Mouse (Mus musculus) liver (tissue): ENCODE results near the gene Cyp4f13.

ENCODE experiments used
- DNase-seq: peaks from one replicate; pipeline ENCODE4 v3.0.0-alpha.2; 2020; ENCODE audit warnings: mixed read lengths

Cyp4f13 gene

DNA sequence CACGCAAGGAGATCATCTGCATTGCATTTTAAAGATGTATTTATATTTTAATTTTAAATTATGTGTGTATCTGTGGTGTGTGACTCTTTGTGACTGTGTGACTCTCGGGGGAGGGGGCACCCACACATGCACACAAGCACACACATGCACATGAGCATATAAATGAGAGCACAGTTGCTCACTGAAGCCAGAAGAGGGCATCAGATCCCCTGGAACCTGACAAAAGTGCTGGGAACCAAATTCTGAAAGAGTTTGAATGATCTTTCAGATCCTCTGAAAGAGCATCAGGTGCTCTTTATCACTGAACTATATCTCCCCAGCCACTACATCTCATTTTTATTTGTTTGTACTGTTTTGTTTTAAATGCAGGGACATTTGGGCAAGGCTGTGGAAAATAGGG is 42.8 kb downstream of the Cyp4f13 start:
- DNase-seq = no peak

DNA sequence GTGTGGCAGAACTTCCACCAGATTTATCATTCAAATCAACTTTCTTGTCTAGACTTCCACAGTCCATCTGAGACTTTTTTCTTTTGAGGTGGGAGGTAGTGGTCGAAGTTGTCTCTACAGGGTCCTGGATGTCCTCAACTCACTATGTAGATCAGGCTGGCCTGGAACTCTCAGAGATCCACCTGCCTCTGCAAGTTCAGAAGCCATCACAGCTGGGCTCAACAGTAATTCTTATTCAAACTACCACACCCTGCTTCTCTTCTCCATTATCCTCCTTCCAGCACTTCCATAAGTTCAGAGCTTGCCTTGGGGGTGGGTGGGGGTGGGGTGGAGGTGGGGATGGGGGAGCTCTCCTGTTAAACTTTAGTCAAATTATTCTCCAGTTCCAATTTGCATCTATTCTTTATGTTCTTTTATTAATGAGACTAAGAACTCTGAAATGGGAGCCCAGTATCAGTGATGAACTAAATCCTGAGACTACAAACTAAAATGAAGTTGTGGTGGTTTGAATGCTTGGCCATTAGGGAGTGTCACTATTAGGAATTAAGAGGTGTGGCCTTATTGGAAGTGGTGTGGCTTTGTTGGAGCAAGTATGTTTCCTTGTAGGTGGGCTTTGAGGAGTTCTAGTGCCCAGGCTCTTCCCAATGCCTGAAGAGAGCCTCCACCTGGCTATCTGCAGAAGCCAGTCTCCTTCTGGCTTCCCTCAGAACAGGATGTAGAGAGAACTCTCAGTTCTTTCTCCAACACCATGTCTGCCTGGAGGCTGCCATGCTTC is 45.3 kb downstream of the Cyp4f13 start:
- no peak for DNase-seq

DNA sequence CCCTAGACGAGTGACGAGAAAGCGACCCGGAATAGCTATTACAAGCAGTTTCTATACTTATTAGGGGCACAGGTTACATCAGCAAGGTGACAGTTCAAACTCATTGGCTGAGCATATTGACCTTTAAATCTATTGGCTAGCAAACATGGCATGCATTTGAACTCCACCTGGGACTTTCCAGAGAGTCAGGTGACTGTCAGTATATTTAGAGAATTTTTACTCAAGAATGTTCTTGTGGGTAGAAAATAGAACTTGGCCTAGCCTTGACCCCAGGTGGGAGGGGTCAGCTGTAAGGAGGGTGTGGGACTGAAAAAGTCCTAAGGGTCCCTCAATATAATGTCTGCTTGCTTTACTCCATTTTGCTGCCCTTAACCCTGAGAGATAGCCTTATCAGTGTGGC is 51.8 kb downstream of the Cyp4f13 start:
- no peak for DNase-seq

DNA sequence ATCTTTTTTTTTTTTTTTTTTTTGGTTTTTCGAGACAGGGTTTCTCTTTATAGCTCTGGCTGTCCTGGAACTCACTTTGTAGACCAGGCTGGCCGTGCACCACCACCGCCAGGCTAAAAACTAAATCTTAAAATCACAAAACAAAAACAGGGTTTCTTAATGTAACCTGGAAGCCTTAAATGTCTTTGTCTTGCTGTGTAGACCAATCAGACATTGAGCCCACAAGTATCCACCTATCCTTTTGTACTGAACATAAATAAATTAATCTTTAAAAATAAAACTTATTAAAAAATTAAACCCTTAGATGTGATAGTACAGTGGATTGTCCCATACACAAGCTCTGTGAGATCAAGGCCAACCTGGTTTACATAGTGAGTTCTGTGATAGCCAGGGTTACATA is 53.3 kb downstream of the Cyp4f13 start:
- DNase-seq = no peak

DNA sequence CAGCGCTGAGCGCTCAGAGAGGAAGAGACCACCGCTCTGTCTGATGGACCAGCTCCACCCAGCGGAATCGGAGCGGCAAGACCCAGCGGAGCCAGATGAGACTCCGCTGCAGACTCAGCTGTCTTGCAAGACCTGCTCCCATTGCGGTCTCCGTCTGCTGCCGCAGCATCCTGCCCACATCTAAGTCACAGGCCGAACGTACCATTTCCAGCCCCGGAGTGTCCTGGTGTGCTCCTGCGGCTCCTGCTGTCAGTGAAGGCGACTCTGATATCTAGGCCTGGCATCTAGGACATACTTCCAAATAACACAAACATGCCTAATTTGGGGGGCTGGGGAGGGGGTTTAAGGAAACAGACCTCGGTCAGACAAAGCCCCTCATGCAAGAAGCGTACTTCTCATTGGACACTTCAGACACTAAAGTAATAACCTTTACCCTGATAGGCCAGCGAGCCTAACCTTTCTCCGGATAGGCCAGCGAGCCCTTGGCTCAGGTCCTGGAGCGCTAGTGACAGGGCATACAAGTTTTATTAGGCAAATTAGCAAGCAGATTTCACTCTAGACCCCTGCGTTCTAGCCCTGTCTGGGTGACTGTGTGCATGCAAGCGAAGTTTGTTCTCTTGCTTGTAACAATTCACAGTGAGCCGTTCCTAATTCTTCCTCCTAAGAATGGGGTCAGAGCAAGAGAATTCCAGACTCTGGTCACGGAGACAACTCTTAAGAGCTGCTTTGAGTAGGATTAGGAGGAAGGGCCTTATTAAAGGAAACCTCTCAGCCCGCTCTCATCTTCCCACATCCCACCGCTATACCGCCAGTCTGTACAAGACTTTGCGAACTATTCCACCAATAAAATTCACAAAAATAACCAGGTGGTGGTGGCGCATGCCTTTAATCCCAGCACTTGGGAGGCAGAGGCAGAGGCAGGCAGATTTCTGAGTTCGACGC is 55.7 kb downstream of the Cyp4f13 start, which contains the start of gene Zfp870:
Zfp870 (minus strand) TSS at position 404 of the 942 bp plus-strand sequence.
- peak; percentile 79 for DNase-seq

DNA sequence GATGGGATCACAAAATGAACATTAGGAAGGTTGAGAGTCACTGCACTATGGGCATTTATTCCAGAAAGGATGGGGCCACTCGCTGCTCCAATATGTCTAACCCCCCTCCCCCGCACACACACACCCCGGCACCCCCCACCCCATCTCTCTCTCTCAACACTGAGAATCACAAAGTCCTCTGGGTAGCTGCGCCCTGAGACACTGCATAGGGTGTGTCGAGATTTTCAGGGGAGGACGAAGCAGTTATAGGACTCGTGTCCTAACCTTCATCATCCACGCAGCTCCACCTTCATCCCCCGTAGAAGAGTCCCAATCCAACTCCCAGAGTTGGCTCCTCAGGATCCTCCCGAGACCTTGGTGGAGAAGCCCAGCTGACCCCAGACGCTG is 56.4 kb downstream of the Cyp4f13 start:
- DNase-seq = no peak

DNA sequence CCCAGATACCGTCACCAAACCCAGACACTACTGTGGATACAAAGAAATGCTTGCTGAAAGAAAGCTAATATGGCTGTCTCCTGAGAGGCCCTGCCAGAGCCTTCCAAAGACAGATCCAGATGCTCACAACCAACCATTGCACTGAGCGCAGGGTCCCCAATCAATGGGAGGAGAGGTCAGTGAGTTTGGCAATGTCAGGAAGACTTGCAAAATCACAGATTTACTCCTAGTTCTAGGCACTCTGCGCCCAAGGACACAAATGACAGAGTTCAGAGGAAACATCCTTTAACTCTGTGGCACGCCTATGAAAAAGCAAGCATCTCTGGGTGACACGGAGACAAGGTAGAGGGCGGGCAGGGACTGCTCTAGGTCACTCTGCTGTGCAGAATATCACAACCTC is 57.6 kb downstream of the Cyp4f13 start:
- DNase-seq = no peak

DNA sequence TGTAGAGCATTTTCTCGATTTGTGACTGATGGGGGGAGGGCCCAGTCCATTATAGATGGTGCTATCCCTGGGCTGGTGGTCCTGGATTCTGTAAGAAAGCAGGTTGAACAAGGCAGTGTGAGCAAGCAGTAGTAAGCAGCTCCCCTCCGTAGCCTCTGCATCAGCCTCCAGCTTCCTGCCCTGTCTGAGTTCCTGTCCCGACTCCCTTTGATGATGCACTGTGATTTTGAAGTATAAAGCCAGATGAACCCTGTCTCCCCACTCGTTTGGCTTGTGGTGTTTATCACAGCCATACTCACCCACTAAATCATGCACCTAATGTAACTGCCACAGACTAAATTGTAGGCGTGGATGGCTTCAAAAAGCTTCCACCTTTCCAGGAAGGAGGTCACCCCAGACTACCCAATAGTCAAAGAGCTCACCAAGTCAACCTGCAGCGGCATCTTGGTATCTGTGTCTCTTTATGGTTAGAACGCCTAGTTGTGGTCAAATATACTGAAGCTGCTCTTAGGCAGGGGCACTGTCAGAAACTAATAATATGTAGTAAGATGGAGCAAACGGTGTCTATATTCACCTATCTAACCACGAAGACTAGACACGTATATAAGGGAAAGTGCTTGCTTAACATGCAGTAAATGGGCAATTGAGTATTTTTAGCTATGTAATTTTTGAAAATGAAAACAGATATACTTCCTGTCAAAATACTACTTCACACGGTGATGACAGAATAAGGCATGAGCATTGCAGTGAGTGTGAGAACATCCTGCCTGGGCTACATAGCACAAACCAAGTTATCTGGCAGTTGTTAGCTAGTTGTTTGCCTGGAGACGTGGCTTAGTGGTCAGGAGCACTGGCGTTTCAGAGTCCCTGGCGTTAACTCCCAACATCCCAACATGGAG is 66.6 kb downstream of the Cyp4f13 start:
- no peak for DNase-seq

DNA sequence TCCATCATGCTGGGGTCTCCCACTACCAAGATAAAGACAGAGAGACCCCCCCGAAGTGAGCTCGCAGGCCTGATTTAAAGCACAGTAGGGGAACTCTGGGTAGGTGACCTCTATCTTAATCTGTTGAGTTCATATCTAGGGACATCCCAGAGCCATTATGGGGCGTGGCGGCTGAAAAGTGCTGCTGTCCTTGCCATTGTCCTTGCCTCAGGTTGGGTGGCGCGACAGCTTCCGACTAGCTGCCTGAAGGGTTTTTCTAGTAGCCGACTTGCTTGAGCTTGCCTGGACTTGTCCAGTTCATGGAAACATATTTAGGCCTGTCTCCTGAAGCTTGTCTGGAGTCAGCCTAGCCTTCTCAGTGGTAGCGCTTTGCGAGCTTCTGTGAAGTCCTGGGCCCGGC is 68.4 kb downstream of the Cyp4f13 start:
- no peak for DNase-seq

DNA sequence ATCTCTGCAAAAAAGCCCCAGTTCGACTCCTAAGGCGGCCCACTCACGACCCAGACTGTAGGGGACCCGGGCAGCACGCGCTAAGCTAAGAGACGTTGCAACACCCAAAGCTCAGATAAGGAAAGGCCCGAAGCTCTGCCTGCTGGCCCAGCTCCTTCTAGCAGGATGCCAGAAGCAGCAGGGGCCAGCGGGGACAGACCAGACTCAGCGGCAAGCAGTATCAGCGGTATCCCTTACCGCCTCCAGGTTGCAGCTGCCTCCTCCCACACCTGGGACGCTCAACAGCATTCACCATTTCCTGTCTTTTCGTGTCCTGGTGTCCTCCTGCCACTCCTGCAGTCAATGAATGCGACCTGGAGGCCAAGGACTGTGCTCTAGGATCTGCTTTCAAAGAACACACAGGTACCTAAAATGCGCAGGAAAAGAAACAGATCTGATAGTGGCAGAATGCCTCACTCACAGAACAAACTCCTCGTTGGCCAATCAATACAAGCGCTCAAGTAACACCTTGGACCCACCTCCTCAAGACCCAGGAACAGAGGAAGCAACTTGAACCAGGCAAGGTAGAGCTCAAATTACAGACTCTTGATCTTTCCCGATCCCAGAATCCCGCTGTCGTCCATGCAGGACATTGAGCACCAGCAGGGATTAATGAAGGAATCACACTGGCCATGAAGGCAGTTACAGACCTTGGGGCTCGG is 69.6 kb downstream of the Cyp4f13 start:
- DNase-seq = no peak
